Mouse (Mus musculus) embryo, embryonic 9.5 days (tissue): Measurements from ENCODE around the gene Sec24c.
"Not testable (repeated sequence)": the region's sequence is repeated elsewhere in the genome, so short reads cannot be mapped to it uniquely, and the experiment has no call there.

Experiments
- DNase-seq: peaks from one replicate; pipeline ENCODE4 v3.0.0-alpha.2; 2017; ENCODE audit errors: extremely low spot score

Sec24c gene

DNA sequence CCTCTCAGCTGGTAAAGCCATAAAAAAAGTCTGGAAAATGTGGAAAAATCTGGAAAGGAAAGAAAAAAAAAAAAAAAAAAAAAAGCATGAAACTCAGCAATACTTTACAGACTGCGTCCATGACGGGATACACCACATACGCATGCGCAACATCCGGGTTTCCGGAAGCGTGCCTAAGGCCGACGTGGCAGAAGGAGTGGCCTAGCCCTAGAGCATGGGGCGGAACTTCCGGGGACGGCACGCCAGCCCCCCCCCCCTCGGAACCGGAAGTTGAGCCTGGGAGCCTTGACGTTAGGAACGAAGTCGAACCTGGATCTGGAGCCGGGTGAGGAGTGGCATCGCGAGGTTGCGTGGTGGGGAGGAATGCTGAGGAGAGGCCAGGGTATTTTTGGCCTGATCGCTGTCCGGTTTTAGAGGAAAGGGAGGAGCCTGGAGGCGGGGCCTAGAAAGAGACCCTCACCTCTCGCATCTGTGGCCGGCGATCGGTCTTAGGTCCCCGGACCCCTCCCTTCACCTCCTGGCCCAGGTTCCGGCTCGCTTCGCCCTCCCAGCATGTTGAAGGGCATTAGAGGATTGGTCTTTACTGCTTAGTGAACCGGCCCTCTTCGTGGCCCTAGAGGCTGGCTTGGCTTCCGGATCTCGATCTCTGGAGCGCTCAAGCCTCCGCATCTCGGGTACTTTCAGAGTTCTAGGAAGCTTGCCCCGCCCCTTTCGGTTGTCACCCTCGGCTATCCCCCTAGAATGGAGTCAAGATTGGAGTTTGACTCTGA lies at the start of gene Sec24c:
TSS of gene Sec24c (plus strand) at position 245 of the 770 bp plus-strand sequence.
- DNase-seq, result peak; percentile 98

DNA sequence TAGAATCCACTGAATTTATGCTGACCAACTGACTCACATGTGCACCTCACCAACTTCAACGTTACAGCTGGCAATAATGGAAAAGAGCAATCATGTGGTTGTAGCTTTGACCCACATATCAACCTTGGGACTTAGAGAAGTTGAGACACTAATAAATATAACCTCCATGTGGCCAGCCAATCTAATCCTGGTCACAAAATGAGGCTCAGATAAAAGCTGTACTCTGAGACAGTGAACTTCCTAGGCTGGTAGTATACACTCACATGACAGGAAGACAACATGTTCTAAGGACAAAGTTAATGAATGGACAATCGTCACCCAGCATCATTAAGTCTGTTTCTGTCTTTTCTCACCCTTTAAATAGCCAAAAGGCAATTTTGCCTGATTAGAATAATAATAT lies 47.7 kb upstream of the Sec24c start:
- no peak for DNase-seq

DNA sequence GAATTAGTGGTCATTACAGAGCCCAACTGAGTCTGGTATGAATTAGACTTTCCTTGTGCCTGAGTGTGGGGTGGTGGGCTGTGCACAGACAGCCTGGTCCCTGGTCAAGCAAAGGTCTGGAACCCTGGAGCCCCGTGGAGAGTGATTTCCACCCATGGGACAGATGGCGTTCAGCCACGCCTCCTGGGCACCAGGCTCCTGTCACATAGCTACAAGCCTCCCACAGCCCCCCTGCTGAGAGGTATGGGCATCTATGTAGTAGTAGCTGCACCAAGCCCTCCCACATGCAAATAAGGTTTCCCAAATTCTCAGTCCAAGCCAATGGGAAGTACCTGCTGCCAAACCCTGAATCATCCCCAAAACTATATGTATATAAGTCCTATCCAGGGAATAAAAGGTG lies 47.1 kb upstream of the Sec24c start:
- no peak for DNase-seq

DNA sequence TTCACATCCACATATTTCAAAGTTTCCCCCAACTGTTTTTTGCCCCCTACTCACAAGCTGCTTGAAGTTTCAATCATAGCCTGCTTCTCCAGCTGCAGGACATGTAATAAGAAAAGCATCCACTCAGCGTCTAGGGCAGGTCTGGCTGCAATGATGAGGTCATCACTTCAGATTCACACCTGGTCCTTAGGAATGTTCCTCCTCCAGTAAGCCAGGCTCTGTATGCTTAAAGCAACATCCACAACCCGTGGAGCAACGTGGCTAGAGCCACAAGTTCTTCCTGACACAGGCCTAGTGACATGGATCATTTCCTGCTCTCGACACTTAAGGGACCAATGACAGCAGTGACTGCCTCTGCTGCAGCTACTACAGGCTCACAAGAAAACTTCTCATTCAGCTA lies 42.9 kb upstream of the Sec24c start:
- no peak for DNase-seq

DNA sequence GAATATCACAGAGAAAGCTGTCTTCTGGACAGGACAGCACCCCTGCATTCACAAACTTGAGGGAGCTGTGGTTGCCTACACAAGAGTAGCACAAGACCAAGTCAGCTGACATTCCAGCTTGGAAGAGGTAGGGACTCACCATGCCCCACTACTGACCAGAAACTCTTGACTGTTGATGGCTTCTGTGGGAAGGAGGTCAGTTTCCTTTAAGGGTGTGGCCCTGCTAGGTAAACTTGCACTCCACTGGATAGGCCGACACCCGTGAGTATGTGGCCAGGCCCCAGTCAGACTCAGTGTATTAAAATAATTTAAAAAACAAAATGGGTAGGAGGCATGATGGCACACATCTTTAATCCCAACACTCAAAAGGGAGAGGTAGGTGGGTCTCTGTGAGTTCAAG lies 38.6 kb upstream of the Sec24c start:
- DNase-seq, result no peak

DNA sequence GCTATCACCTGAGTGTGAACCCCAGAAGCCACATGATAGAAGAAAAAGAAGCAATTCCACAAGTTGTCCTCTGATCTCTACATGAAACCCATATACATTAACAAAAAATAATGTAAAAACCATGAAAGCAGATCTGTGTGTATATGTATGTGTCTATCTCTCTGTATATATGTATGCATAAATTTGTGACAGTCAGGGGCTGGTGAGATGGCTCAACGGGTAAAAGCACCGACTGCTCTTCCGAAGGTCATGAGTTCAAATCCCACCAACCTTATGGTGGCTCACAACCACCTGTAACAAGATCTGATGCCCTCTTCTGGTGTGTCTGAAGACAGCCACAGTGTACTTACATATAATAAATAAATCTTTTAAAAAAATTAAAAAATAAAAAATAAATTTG lies 37.1 kb upstream of the Sec24c start:
- not testable (repeated sequence) for DNase-seq

DNA sequence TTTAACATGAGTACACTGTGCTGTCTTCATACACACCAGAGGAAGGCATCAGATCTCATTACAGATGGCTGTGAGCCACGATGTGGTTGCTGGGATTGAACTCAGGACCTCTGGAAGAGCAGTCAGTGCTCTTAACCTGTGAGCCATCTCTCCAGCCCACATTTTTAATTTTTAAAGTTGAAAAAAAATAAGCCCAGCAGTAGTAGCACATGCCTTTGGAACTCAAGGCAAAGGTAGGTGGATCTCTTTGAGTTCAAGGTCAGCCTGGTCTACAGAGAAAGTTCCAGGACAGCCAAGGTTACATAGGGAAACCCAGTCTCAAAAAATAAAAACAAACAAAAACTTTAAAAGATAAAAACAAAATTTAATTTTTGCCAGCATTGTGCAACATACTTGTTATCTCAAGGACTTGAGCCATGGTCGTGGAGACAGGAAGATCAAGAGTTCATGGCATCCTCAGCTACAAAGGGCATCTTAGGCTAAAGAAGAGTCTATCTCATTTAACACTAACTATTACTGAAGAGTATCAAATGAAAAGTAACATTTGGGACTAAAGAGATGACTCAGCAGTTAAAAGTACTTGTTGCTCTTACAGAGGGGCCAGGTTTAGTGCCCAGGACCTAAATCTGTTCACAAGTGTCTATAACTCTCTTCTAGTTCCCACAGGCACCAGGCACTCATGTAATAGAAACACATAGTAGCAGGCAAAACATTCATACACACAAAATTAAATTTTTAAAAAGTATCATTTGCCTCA lies 36.1 kb upstream of the Sec24c start:
- no peak for DNase-seq

DNA sequence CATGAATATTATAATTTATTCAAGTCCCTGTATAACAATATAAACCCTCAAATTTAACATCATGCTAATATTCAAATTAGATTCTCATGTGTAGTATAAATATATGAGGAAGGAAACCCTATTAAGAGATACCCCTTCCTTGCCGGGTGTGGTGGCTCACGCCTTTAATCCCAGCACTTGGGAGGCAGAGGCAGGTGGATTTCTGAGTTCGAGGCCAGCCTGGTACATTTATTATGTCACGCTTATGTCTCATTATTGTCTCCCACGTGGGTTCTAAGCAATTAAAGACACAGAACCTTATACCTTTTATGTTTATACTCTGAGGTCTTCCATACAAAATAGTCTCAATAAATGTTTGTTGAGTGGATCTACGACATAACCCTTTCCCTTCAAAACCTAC lies 35.4 kb upstream of the Sec24c start:
- DNase-seq, result no peak

DNA sequence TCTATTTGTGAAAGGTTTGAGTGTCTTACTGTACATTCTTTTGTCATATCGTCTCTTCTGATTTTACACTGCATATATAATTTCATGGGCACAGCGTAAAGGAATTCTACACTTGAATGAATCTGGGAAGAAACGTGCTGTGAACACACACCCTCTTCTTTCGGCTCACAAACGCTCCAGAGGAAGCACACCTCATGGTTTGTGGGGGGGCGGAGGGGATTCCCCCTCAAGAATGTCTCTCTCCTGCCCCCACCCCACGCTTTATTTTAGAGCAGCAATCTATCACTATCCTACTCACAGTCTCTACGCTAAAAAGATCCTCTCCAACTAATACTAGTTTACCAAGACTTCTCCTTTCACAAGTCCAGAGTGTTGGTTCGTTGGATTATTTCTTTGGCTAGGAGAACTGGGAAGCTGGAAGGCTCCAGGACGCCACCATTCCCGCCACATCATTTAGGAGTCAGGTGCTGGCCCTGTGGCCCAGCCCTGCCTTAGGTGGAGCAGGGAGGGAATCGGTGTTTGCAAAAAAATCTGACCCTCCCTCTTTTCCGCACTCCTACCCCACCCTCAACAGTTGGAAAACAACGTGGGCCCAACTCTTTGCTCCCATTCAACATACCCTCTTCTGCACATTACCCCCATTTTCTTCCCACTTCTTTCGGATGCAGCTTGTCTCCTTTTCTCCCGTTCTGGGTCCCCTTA lies 34.0 kb upstream of the Sec24c start:
- DNase-seq, result peak; percentile 44

DNA sequence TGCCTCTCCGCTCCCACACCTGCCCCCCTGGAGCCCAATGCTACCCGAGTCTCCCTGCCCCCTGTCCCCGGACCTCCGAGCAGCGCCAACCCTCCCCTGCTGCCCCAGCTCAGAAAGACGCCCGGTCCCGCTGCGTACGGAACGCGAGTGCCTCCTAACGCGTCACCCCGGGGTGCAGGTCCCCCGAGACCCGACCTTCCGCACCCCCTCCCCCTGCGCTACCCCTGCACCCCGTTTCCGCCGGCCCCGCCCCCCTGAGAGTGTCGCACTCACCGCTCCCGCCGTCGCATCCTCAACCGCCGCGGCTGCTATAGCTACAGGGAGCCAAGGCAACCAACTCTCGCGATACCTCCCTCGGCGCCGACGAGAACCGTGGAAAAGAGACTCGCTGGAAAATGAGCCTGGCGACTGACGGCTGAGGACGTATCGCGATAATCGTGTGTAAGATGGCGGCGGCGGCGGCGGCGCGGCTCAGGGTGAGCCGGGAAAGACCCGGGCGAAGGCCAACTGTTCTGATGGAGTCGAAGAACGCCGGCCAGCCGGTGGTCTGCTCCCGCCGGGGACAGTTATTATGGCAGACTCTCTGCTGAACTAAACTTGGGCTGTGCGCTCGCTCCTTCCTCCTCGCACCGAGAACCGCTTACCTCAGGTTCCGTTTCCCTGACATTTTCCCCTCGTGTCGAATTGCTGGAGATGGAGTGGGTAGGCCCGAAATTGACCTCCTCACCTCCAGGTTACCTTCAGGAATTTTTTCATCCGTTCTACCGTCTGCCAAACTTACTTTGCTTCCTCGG lies 33.3 kb upstream of the Sec24c start, which contains the start of gene Usp54:
TSS of gene Usp54 (minus strand) at position 420 of the 794 bp plus-strand sequence.
- DNase-seq, result peak; percentile 97

DNA sequence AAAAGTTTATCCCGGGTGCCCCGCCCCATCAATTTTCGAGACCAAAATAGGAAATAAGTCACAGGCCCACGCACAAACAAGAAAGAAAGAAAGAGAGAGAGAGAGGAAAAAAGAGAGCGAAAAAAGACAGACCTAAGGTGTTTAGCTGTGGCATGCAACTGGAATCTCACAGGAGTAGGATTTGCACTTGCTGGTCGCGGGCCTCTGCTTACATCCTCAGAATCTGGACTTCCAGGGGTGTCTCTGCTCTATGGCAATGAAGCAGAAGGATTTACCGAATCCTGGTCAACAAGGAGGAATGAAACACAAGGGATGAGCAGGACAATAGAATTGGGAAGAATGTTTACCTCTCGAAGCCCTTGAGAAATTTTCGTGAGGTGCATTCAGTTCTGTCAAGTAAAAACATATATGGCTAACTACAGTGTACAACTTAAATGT lies 32.7 kb upstream of the Sec24c start:
- no peak for DNase-seq

DNA sequence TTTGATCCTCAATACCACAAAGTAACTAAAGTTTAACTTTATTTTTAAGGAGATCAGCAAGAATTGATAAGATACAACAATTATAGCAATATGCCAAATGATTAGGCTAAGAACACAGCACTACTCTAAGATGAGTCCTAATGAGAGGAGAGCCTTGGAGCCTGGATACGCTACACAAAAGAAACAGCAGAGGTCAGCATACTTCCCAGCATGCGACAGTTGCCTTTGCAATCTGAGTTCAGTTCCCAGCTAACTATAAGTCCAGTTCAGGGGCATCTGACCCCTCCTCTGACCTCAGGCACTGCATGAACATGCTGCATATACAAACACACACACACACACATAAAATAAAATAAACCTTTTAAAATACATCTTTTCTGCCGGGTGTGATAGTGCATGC lies 28.6 kb upstream of the Sec24c start:
- no peak for DNase-seq

DNA sequence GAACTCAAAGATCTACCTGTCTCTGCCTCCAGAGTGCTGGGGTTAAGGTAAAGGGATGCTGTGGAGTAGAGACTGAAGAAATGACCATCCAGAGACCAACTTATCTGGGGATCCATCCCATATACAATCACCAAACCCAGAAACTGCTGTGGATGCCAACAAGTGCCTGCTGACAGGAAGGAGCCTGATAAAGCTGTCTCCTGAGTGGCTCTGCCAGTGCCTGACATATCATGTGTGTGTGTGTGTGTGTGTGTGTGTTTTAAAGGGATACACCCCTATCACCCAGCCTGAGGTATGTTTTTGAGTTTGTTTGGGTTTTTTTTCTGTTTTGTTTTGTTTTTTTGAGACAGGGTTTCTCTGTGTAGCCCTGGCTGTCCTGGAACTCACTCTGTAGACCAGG lies 27.7 kb upstream of the Sec24c start:
- DNase-seq, result no peak

DNA sequence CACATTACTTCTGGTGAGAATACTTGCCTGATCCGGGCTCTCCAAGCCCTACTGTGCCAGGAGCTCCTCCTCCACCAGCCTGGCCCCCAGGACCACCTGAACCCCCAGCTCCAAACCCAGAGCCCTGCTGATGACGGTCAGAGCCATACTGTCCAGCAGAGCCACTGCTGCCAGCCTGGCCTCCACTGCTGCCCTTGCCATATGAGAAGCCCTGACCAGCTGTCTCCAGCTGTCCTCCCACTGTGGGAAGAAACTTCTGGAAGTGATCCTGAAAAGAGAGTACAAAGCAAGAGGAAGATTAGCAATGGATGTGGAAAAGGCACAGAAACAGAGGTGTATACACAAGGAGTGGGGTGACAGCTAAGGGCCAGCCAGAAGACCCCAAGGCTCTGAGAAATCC lies 23.1 kb upstream of the Sec24c start:
- DNase-seq, result no peak

DNA sequence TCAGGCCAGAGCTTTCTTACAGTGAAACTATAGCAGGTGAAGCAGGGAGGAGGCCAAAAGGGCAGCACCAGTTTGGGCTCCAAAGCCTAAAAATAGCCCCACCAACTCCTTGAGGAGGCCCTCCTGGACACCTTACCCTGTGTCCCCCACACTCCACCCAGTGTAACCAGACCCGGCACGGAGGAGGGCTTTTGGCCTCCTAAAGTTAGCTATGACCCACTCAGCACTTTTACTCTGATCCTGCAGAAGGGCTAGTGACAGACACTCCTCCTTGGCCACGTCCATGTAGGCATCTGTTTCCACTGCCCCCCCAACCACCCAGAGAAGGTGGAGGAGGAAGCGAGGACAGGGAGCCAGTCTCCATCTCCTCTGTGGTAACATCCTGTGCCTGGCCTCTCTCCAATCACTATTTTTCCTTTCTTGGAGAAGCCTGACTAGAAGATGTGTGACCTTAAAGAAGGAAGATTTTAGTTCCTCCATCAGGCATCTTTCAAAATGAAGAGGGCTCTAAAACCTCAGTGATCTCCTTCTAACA lies 22.3 kb upstream of the Sec24c start:
- DNase-seq, result no peak

DNA sequence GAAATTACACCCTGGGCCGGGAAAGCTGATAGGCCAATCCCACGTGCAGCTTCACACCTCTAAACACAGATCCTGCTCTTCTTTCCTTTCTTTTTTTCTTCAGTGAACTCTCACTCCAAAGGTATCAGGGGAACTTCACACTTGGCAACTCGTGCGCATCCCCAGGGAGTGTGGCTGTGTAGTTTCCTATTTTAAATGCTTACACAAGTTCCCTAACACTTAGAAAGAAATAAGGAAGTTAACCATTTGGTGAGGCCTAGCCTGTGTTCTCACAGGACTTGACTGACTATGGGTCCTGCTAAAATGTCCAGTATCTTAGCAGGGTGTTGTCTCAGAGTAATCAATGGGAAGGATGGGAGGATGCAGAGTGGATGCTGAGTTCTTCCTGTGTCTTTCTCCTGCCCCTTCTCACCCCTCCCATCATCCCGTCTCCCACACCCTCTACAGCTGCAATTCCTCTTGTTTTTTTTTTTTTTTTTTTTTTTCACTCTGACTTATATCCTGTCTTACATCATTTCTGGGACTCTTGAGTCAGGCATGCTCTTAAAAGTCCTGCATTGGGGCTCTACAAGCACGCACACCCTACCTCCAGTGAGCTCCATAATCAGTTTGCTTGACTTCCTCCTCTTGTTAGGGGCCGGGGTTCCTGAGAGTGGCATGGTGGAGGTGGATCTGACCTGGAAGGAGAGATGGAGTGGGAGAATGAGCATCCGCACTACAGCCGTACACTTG lies 19.3 kb upstream of the Sec24c start:
- DNase-seq, result no peak

DNA sequence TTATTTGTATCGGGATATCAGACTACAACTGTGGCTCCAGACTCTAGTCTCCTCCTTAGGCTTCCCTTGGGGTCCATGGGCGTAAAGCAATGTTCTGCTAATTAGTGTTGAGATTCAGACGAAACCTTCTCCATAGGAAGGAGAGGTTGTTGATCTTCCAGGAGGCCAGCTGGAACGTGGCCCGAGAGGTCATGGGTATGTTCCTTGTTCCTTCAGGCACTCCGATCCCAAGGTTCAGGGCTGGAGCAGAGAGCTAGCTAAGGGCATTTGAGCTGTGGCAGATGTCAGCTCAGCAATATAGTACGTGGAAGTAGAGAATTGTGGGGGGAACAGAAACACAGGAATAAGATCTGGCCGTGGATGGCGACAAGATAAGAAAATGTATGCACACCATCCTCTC lies 18.4 kb upstream of the Sec24c start:
- DNase-seq, result no peak

DNA sequence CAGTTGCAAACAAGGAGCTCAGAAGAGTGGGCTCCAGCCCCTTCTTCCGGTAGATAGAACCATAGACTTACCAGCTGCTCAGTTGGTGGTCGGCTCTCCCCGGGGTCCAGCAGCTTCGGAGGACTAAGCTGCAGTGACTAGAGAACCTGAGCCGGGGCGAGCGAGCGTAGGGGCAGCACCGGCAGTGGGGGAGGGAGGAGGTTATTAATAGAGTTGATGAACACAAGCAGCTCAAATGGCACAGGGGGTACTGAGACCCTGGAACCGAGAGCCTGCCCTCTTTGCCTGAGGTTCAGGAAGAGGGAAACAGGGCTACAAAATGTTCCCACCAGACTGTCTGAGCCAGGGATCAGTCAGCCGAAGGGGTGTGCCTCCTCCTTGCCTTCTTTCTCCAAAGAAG lies 17.7 kb upstream of the Sec24c start, which contains the start of gene Myoz1:
TSS of gene Myoz1 (minus strand) at position 180 of the 400 bp plus-strand sequence.
- no peak for DNase-seq

DNA sequence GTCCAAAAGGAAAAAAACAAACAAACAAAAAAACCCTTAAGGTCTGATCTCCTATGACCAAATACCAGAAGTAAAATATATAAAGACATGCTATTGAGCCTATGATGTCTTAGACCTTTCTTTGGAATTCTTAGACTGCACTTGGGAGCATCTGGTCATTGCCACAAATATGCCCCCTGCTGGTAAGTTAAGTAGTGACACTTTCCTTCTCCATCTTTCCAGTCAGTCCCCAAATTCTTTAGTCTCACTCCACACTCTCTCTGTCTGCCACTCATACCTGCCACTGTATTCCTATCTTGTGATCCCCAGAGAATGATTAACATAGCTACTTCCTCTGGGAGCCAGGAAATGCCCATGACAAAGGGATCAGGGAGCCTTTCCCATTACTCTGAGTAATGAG lies 15.8 kb upstream of the Sec24c start:
- DNase-seq, result peak; percentile 52

DNA sequence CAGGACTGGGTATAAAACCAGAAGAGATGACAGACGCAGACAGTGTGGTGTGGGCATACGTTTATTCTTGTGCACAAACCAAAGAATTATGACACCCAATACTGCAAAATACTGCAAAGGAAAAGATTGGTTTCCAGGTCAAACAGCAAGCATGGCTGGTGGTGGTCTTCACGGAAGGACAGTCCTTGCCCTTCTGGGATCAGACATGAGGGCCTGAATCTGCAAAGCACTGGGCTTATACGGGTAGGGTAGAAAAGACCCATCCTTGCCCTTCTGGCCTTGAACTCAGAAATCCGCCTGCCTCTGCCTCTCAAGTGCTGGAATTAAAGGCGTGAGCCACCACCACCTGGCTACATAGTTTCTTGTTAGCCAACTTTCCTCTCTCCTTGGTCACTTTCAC lies 15.2 kb upstream of the Sec24c start:
- DNase-seq, result no peak

DNA sequence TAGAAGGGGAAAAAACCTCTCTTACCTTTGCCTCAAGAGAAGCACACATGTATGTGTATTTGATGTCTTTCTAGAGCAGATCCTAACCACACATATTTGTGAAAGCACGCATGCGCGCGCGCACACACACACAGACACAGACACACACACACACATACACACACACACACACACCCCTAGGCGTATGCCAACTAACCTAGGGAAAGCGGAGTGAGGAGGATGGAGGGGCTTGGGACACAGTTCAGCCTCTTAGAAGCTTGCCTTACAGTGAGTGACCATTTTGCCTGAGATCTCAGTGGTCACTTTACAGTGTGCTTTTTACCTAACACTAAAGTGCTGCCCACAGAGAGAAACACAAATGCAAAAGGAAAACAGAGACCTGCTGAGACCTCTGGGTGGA lies 14.4 kb upstream of the Sec24c start:
- DNase-seq, result no peak
